Mouse (Mus musculus): ENCODE measurements around the gene Dcdc2b.

Gene Dcdc2b

GRCm38 (mm10) chr4:129578466-129578865, 35.6 kb downstream of the Dcdc2b start, which contains the start of gene Fam167b:
Gene Fam167b, minus strand, starts transcription at chr4:129578549.
- no peak for DNase-seq (ENCODE audit: low spot score in 2 of 2)

DNA sequence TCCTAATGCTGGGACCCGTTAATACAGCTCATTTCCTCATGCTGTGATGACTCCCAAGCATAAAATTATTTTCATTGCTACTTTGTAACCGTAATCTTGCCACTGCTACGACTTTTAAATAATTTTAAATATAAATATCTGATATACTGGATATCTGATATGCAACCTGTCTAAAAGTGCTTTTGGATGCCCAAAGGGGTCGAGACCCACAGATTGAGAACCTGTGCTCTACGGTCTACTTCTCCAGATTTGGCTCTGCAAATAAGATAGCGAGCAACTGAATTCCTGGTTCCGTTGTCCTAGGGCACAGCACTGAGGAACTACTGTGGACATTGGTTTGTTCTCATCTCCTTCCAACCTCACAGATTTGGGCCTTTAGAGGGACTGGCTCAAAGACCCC, 36.4 kb downstream of the Dcdc2b start:
- no peak for DNase-seq (ENCODE audit: low spot score in 2 of 2)

GRCm38 (mm10) chr4:129576863-129577491, 37.1 kb downstream of the Dcdc2b start:
- peak; percentile 18 to 25 for DNase-seq (ENCODE audit: low spot score in 2 of 2)

- no peak for DNase-seq (ENCODE audit: low spot score in 2 of 2)
Measured at GRCm38 (mm10) chr4:129575171-129575844, 38.7 kb downstream of the Dcdc2b start.

DNA sequence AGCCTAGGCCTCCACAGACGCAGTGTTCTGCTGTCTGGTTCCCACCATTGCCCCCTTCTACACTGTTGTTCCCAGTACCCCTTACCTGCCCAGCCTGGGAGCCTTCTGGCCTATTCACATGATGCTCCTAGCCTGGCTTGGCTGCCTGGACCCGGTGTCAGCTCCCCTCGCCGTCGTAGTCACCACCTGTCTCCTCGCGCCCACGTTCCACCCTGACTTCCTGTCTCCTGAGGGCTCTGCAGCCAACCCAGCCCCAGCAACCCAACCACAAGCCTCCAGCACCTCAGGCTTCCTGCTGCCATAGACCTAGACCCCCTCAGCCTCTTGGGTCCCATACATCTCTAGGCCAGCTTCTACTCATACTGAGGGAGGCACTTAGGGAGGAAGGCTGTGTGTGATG, 40.6 kb downstream of the Dcdc2b start, which contains the start of gene Lck:
TSS of gene Lck (minus strand) at position 212 of the 400 bp plus-strand sequence.
- no peak for DNase-seq (ENCODE audit: low spot score in 2 of 2)

DNA sequence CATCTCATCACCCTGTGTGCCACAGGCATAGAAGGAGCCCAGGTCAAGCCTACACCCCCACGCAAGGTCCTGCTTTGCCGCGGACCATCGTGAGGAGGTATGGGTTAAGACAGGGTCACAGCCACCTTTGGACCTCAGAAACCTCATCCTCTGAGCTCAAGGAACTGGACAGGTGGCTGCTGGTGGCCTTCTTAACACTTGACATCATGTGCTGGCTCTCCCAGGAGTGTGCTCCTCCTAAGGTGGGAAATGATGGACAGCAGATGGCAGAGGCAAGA, 41.0 kb downstream of the Dcdc2b start:
- DNase-seq (ENCODE audit: low spot score in 2 of 2): no peak

GRCm38 (mm10) chr4:129572236-129573092, 41.6 kb downstream of the Dcdc2b start:
- no peak for DNase-seq (ENCODE audit: low spot score in 2 of 2)

DNA sequence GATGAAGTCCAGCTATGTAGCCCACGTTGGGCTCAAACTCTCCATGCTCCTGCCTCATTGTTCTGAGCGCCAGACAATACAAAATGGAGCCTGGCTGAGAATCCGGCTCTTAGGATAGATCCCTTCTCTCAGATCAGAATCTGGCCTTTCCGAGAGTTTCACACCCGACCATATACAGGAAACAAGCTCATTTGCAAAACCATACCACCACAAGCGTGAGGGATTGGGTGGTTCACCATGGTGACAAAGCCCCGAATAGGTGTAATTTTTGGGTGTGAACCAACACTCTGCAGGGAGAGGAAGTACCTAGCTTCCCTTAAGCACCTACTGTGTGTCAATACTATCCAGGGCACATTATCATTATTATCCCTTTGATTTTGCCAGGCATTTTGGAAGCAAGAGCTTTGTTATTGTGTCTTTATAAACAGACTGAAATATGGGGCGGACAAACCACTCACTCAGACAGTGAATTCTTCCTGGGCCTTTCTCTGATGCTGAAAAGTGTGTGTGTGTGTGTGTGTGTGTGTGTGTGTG, 42.4 kb downstream of the Dcdc2b start:
- DNase-seq (ENCODE audit: low spot score in 2 of 2): no peak

DNA sequence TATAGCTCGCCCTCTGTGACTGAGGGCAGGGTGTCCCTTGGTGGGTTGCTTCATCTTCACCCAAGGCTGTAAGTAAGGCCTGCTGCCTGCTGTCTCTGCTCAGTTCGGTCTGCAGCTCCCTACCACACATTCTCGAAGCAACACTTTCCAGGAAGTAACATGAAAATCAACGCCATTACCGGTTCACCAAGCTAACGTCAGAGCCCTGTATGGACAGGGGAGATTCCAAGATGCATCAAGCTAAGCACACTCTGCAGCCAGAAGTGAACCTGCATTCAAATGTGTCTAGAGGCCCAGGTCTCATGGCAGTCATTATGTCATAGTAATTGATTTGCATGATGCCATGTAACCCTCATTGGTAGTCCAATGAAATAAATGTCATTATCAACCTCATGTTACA, 44.0 kb downstream of the Dcdc2b start:
- no peak for DNase-seq (ENCODE audit: low spot score in 2 of 2)

GRCm38 (mm10) chr4:129568366-129568765, 45.7 kb downstream of the Dcdc2b start:
- no peak for DNase-seq (ENCODE audit: low spot score in 2 of 2)

DNA sequence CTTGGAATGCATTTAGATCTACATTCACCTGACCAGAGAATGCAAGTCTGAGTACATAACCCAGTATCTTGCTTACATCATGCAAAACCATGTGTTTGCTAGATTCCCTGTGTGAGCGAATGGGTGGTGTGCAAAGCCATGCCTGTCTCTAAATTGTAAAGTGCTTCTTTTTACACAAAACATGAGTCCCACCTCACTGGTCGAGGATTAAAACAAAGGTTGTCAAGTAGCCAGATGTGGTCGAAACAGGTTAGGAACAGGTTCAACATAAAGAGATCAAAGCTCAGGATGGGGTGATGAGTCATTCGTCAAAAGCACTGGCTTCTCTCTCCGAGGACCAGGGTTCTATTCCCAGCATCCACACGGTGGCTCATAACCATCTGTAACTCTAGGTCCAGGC, 48.9 kb downstream of the Dcdc2b start:
- DNase-seq (ENCODE audit: low spot score in 2 of 2): no peak

DNA sequence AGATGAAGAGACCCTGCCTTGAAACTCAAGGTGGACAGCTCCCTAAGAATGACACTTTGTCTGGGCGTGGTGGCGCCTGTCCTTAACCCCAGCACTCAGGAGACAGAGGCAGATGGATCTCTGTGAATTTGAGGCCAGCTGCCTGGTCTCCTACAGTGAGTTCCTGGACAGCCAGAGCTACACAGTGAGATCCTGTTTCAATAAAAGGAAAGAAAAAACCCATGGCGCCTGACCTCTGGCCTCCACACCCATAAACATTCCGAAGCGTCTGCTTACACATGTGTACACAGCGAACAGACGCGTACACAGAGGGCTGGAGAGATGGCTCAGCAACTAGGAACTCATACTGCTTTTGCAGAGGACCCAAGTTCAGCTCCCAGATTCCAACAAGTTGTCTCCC, 50.3 kb downstream of the Dcdc2b start:
- DNase-seq (ENCODE audit: low spot score in 2 of 2): no peak

DNA sequence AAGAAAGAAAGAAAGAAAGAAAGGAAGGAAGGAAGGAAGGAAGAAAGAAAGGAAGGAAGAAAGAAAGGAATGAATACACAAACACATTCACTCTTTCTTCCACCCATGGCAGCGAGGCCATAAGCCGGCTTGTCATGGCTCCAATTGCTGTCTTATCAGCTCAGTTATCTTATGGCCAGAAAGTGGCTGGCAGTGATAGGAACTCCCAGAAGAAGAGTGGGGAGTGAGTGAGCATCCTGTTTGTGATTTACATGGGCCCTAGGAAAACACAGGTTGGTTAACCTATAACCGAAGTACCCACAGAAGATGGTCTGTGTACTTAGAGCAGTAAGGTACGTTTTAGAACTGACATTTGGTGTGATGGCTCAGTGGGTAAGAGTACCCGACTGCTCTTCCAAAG, 52.9 kb downstream of the Dcdc2b start:
- DNase-seq (ENCODE audit: low spot score in 2 of 2): no peak

Measured in right cerebral cortex, postnatal 36 days (tissue).